Mouse (Mus musculus): ENCODE measurements around the gene Pla2g4a. TPM values are rescaled to one million over a fixed set of nuclear protein-coding genes. Genes with fewer than 3 reads are reported as not detected.

Pla2g4a gene
- polyA plus RNA-seq, 1 experiment from 2014 or later: 0.52 TPM

GRCm38 (mm10) chr1:149831100-149831499, 130.0 kb downstream of the Pla2g4a start:
- Histone ChIP-seq H3K27ac (ENCODE audit: low read depth, low read length) (no peak overlapping the region), H3K36me3 (ENCODE audit: control insufficient read depth, insufficient read depth, low read length) (no peaks in the 10 kb centered on the region), H3K9ac (replicated peaks; ENCODE audit: low read depth, low read length) (no peak overlapping the region), H3K4me1 (ENCODE audit: control insufficient read depth, insufficient read depth, low read length) (no peaks in the 10 kb centered on the region), H3K4me3 (ENCODE audit: low read depth, low read length) (no peak overlapping the region), H3K4me2 (ENCODE audit: low read depth, low read length) (no peak overlapping the region), H3K9me3 (ENCODE audit: control insufficient read depth, low read length) (no peaks in the 10 kb centered on the region), H3K27me3 (ENCODE audit: control insufficient read depth, insufficient read depth, low read length) (no peaks in the 10 kb centered on the region)
- WGBS: 100% methylated on average over 1 of the region's 1 CpGs
- no peak for ATAC-seq (ENCODE audit: low read depth)

DNA sequence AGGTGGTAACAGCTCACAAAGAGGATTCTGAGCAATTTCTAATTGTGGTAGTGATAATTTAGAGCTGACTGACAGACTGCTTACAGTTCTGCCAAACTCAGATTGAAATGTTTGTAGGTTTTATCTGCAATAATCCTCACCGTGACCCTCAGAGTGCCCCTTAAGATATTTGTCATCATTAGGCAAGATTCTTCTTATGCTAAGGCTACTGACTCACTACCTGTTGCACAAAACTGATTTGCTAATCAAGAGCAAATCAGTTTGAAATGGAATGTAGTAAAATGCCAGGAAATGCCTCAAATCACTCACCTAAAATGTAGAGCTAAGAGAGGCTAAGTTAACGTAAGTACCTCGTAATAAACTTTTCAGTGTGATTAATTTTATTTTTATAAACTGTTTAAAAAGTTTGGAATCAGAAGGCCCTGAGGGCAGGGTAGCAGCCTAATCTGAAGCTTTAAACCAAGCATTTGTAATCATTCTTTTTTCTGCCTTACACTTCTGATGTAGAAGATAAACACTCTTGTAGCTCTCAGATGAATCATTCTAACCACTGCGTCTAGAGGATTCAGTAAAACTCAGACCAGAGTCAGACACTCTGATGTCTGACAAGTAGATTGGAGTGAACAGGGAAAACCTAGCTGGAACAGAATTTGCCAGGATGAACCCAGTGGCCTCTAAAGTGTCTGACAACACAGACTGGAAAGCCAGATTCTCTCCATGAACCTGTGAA, 147.3 kb downstream of the Pla2g4a start:
- Histone ChIP-seq H3K4me1 (ENCODE audit: control insufficient read depth, insufficient read depth, low read length) (no peaks in the 10 kb centered on the region), H3K27me3 (ENCODE audit: control insufficient read depth, insufficient read depth, low read length) (no peaks in the 10 kb centered on the region), H3K4me2 (ENCODE audit: low read depth, low read length) (no peak overlapping the region), H3K36me3 (ENCODE audit: control insufficient read depth, insufficient read depth, low read length) (no peaks in the 10 kb centered on the region), H3K9ac (replicated peaks; ENCODE audit: low read depth, low read length) (no peak overlapping the region), H3K27ac (ENCODE audit: low read depth, low read length) (no peak overlapping the region), H3K9me3 (ENCODE audit: control insufficient read depth, low read length) (no peaks in the 10 kb centered on the region), H3K4me3 (ENCODE audit: low read depth, low read length) (no peak overlapping the region)
- 90% methylated on average over 4 of the region's 4 CpGs for WGBS
- ATAC-seq (ENCODE audit: low read depth): no peak

- no peaks in the 10 kb centered on the region for H3K4me1 ChIP-seq (ENCODE audit: control insufficient read depth, insufficient read depth, low read length)
- no peak overlapping the region for H3K9ac ChIP-seq (replicated peaks; ENCODE audit: low read depth, low read length)
- H3K36me3 ChIP-seq (ENCODE audit: control insufficient read depth, insufficient read depth, low read length): no peaks in the 10 kb centered on the region
- no peaks in the 10 kb centered on the region for H3K9me3 ChIP-seq (ENCODE audit: control insufficient read depth, low read length)
- no peaks in the 10 kb centered on the region for H3K27me3 ChIP-seq (ENCODE audit: control insufficient read depth, insufficient read depth, low read length)
- no peak overlapping the region for H3K4me3 ChIP-seq (ENCODE audit: low read depth, low read length)
- H3K27ac ChIP-seq (ENCODE audit: low read depth, low read length): no peak overlapping the region
- no peak for ATAC-seq (ENCODE audit: low read depth)
- WGBS: 89% methylated on average over 1 of the region's 1 CpGs
- H3K4me2 ChIP-seq (ENCODE audit: low read depth, low read length): no peak overlapping the region
Observed at GRCm38 (mm10) chr1:149809527-149809926, 151.6 kb downstream of the Pla2g4a start.

Other genes with a start within 250 kb of the Pla2g4a start
- 0.04 and 0.31 TPM in 2 replicates for gene Ptgs2, start 138.7 kb upstream of the Pla2g4a start, polyA plus RNA-seq (2014; fragmentation: Nextera tagmentation; extraction: Ambion mirVana)